In the genomic region with DNA sequence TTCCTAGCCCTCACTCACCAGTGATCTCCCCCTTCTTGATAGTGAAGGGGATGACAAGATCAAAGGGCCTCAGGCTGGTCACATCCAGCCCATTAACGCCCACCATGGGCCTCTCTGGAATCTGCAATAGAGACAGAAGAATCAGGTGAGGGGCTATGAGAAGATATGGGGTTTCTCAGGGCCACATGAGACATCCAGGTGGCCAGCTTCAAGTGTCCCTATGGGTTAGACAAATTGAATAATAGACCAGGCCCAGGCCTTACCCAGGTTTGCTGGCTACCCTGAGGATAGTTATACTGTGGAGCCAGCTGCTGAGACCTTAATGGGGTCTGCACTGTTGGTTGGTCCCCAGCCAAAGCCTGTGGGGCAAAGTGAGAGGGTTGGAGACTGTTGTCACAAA, we compare ENCODE assay signal across 27 mouse cellular contexts.
"Had no signal": no experiment of that assay in that cellular context is flagged by ENCODE, and none has a peak within 500 bp of the region (broad histone marks: within the 10 kb centered on the region; RNA-seq: fewer than 3 reads in every experiment).

No protein-coding gene starts in this region.

- H3K9me3 ChIP-seq: embryonic facial prominence, embryonic 10.5 days; embryonic facial prominence, embryonic 12.5 days; embryonic facial prominence, embryonic 13.5 days; embryonic facial prominence, embryonic 15.5 days; forebrain, embryonic 10.5 days; forebrain, embryonic 12.5 days; forebrain, embryonic 13.5 days; forebrain, embryonic 15.5 days had no signal

- H3K27me3 ChIP-seq: embryonic facial prominence, embryonic 12.5 days; embryonic facial prominence, embryonic 13.5 days; embryonic facial prominence, embryonic 15.5 days; forebrain, embryonic 12.5 days; forebrain, embryonic 13.5 days; forebrain, embryonic 15.5 days had no signal

- H3K4me3 ChIP-seq: embryonic facial prominence, embryonic 10.5 days; embryonic facial prominence, embryonic 12.5 days; embryonic facial prominence, embryonic 13.5 days; embryonic facial prominence, embryonic 15.5 days; erythroblast, embryonic 14.5 days; forebrain, embryonic 10.5 days; forebrain, embryonic 12.5 days; forebrain, embryonic 13.5 days; forebrain, embryonic 15.5 days; gastrocnemius, adult 2 months; heart, adult 2 months had no signal

- DNase-seq: cerebellum, adult 2 months; cerebellum, adult 8-10 months; cerebellum, adult 9-10 months; cerebellum, adult 9-11 months; cerebellum, postnatal 10 days; cerebellum, postnatal 14 days; cerebellum, postnatal 25 days; cerebellum, postnatal 36 days; embryo, embryonic 11 days; forebrain, postnatal 0 days; gastrocnemius, adult 2 months; gastrocnemius, postnatal 10 days; gastrocnemius, postnatal 14 days; gastrocnemius, postnatal 25 days; gastrocnemius, postnatal 36 days; heart, adult 2 months had no signal

- H3K4me1 ChIP-seq: embryonic facial prominence, embryonic 10.5 days; embryonic facial prominence, embryonic 12.5 days; embryonic facial prominence, embryonic 13.5 days; embryonic facial prominence, embryonic 15.5 days; forebrain, embryonic 10.5 days; forebrain, embryonic 12.5 days; forebrain, embryonic 13.5 days; forebrain, embryonic 15.5 days had no signal

- H3K9ac ChIP-seq: embryonic facial prominence, embryonic 12.5 days; embryonic facial prominence, embryonic 13.5 days; embryonic facial prominence, embryonic 15.5 days; forebrain, embryonic 12.5 days; forebrain, embryonic 13.5 days; forebrain, embryonic 15.5 days; forebrain, postnatal 0 days had no signal

- H3K27ac ChIP-seq: embryonic facial prominence, embryonic 10.5 days; embryonic facial prominence, embryonic 12.5 days; embryonic facial prominence, embryonic 13.5 days; embryonic facial prominence, embryonic 15.5 days; forebrain, embryonic 10.5 days; forebrain, embryonic 12.5 days; forebrain, embryonic 13.5 days; forebrain, embryonic 15.5 days; gastrocnemius, adult 2 months; heart, adult 2 months had no signal

- ATAC-seq: forebrain, embryonic 13.5 days; forebrain, embryonic 14.5 days; forebrain, embryonic 15.5 days; forebrain, embryonic 16.5 days; forebrain, postnatal 0 days had no signal

- H3K4me2 ChIP-seq: embryonic facial prominence, embryonic 12.5 days; embryonic facial prominence, embryonic 13.5 days; embryonic facial prominence, embryonic 15.5 days; forebrain, embryonic 12.5 days; forebrain, embryonic 13.5 days; forebrain, embryonic 15.5 days had no signal
